Mouse (Mus musculus): ENCODE data around the gene Specc1. TPM values are rescaled to one million over a fixed set of nuclear protein-coding genes. Genes with fewer than 3 reads are reported as not detected.

Specc1 gene
- total and polyA plus RNA-seq, 3 experiments: 2.5 to 5.8 TPM; not detected in 1

DNA sequence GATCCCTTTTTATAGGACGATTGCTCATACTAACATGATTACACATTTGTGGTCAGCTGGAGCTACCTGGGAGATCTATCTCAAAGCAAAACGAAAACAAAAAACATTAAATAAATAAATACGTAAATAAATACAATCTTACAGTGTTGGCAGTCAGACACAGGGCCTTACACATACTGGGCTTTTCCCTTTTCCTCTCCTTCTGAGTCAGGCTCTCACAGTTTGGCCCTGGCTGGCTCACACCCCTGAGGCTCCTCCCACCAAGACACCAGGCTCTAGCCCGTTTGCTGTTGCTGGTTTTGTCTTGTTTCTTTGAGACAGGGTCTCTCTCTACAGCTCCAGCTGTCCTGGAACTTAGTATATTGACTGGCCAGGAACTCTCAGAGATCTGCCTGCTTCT, 30.4 kb downstream of the Specc1 start:
- TF ChIP-seq ZC3H11A (IDR thresholded peaks at IDR 0.05; ENCODE audit: low read depth, low read length) (no peak), EP300 (IDR thresholded peaks at IDR 0.05; ENCODE audit: low read depth in 1 of 2, low read length in 2 of 2) (no peak), ZMIZ1 (IDR thresholded peaks at IDR 0.05; ENCODE audit: low read depth, low read length) (no peak), GABPA (IDR thresholded peaks at IDR 0.05; ENCODE audit: low read depth, low read length) (no peak), MEF2A (IDR thresholded peaks at IDR 0.05; ENCODE audit: extremely low read depth, insufficient replicate concordance, low read depth, low read length, poor library complexity, severe bottlenecking) (no peak), KAT2A (conservative IDR thresholded peaks at IDR 0.05; ENCODE audit: low read depth, low read length) (no peak), ELF1 (IDR thresholded peaks at IDR 0.05; ENCODE audit: low read depth, low read length) (no peak)
- Histone ChIP-seq H3K79me2 (ENCODE audit: control insufficient read depth, insufficient read depth, low read length, poor library complexity) (no peaks in the 10 kb centered on the region; the same call in 1 of the 2 replicates), H3K27ac (ENCODE audit: control insufficient read depth, low read depth, low read length) (no peak overlapping the region), H3K36me3 (ENCODE audit: control insufficient read depth in 1 of 2, insufficient read depth in 2 of 2, low read length in 2 of 2) (peaks cover 0 to 18% of the 10 kb centered on the region in 2 experiments; a peak in 2 of 4 replicates), H3K27me3 (ENCODE audit: control insufficient read depth in 1 of 2, insufficient read depth in 2 of 2, low read length in 2 of 2) (no peaks in the 10 kb centered on the region), H3K4me1 (ENCODE audit: control insufficient read depth in 1 of 2, insufficient read depth in 2 of 2, low read length in 2 of 2) (peaks cover 13 to 20% of the 10 kb centered on the region in 2 experiments), H3K9ac (ENCODE audit: control insufficient read depth, low read depth, low read length, poor library complexity, severe bottlenecking) (no peak overlapping the region), H3K9me3 (replicated peaks; ENCODE audit: insufficient read depth, low read length) (no peaks in the 10 kb centered on the region), H3K4me3 (ENCODE audit: control insufficient read depth in 1 of 2, insufficient read depth in 1 of 2, low read depth in 2 of 2, low read length in 2 of 2) (no peak overlapping the region)
- DNase-seq (ENCODE audit: low read depth, low spot score): no peak

GRCm38 (mm10) chr11:61989647-61990046, 33.1 kb downstream of the Specc1 start:
- H3K79me2 ChIP-seq (ENCODE audit: control insufficient read depth, insufficient read depth, low read length, poor library complexity): no peaks in the 10 kb centered on the region
- H3K36me3 ChIP-seq (ENCODE audit: control insufficient read depth in 1 of 2, insufficient read depth in 2 of 2, low read length in 2 of 2): peaks cover 0 to 18% of the 10 kb centered on the region in 2 experiments; a peak in 2 of 4 replicates
- DNase-seq (ENCODE audit: low read depth, low spot score): no peak
- no peak overlapping the region for H3K4me3 ChIP-seq (ENCODE audit: control insufficient read depth in 1 of 2, insufficient read depth in 1 of 2, low read depth in 2 of 2, low read length in 2 of 2)
- no peak for TF ChIP-seq POLR2AphosphoS5 (IDR thresholded peaks at IDR 0.05; ENCODE audit: borderline replicate concordance, low read depth, low read length)
- TF ChIP-seq NELFE (IDR thresholded peaks at IDR 0.05; ENCODE audit: low read depth, low read length): 0 out of 2 replicates have a peak, but pooled peaks have one; percentile 12
- H3K4me1 ChIP-seq (ENCODE audit: control insufficient read depth in 1 of 2, insufficient read depth in 2 of 2, low read length in 2 of 2): peaks cover 15 to 19% of the 10 kb centered on the region in 2 experiments
- H3K9me3 ChIP-seq (replicated peaks; ENCODE audit: insufficient read depth, low read length): no peaks in the 10 kb centered on the region
- H3K27me3 ChIP-seq (ENCODE audit: control insufficient read depth in 1 of 2, insufficient read depth in 2 of 2, low read length in 2 of 2): no peaks in the 10 kb centered on the region
- H3K27ac ChIP-seq (ENCODE audit: control insufficient read depth, low read depth, low read length): no peak overlapping the region
- no peak overlapping the region for H3K9ac ChIP-seq (ENCODE audit: control insufficient read depth, low read depth, low read length, poor library complexity, severe bottlenecking)

DNA sequence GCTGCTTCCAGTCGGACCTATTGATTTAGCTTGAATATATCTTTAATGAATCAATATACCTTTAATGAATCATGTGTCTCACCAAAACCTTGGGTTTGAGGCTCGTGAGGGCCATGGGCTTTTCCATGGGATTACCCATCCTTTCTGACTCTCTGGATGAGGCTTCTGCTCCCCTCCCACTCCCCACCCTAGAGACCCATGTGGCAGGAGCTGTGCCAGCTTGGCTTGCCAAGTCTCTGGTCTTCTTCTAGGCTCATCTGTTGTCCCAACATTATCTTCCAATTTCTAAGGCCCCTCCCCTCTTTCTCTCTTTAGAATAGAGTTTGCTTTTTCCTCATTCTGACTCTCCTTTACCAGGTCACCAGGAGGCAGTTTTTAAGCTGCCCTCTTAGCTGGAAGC, 35.0 kb downstream of the Specc1 start:
- Histone ChIP-seq H3K27ac (ENCODE audit: control insufficient read depth, low read depth, low read length) (no peak overlapping the region), H3K79me2 (ENCODE audit: control insufficient read depth, insufficient read depth, low read length, poor library complexity) (no peaks in the 10 kb centered on the region), H3K36me3 (ENCODE audit: control insufficient read depth in 1 of 2, insufficient read depth in 2 of 2, low read length in 2 of 2) (peaks cover 0 to 18% of the 10 kb centered on the region in 2 experiments; a peak in 2 of 4 replicates), H3K9me3 (replicated peaks; ENCODE audit: insufficient read depth, low read length) (no peaks in the 10 kb centered on the region), H3K27me3 (ENCODE audit: control insufficient read depth in 1 of 2, insufficient read depth in 2 of 2, low read length in 2 of 2) (no peaks in the 10 kb centered on the region), H3K9ac (ENCODE audit: control insufficient read depth, low read depth, low read length, poor library complexity, severe bottlenecking) (no peak overlapping the region), H3K4me3 (ENCODE audit: control insufficient read depth in 1 of 2, insufficient read depth in 1 of 2, low read depth in 2 of 2, low read length in 2 of 2) (no peak overlapping the region), H3K4me1 (ENCODE audit: control insufficient read depth in 1 of 2, insufficient read depth in 2 of 2, low read length in 2 of 2) (peaks cover 15 to 19% of the 10 kb centered on the region in 2 experiments)
- TF ChIP-seq TAL1 (IDR thresholded peaks at IDR 0.05; ENCODE audit: low read length) (no peak), HCFC1 (IDR thresholded peaks at IDR 0.05; ENCODE audit: low read depth, low read length) (no peak), RCOR1 (IDR thresholded peaks at IDR 0.05; ENCODE audit: low read depth, low read length) (no peak), ETS1 (IDR thresholded peaks at IDR 0.05; ENCODE audit: low read depth, low read length) (no peak), SIN3A (IDR thresholded peaks at IDR 0.05; ENCODE audit: low read length) (no peak), NELFE (IDR thresholded peaks at IDR 0.05; ENCODE audit: low read depth, low read length) (no peak), UBTF (IDR thresholded peaks at IDR 0.05; ENCODE audit: borderline replicate concordance, insufficient read depth, low read depth, low read length) (no peak), ZC3H11A (IDR thresholded peaks at IDR 0.05; ENCODE audit: low read depth, low read length) (no peak)
- no peak for DNase-seq (ENCODE audit: low read depth, low spot score)
